Mouse (Mus musculus) megakaryocyte, embryonic 14.5 days (primary cell): Measurements from ENCODE around the gene Uts2b.

ENCODE experiments used
- FLI1 ChIP-seq: IDR thresholded peaks from 2 replicates; pipeline ENCODE4 v1.6.1; 2012; ENCODE audit warnings: low read length, inconsistent platforms, mixed read lengths
- GATA1 ChIP-seq: IDR thresholded peaks from 3 replicates; pipeline ENCODE4 v1.6.1; 2012; ENCODE audit warnings: mixed read lengths, low read length, inconsistent platforms, borderline replicate concordance

DNA sequence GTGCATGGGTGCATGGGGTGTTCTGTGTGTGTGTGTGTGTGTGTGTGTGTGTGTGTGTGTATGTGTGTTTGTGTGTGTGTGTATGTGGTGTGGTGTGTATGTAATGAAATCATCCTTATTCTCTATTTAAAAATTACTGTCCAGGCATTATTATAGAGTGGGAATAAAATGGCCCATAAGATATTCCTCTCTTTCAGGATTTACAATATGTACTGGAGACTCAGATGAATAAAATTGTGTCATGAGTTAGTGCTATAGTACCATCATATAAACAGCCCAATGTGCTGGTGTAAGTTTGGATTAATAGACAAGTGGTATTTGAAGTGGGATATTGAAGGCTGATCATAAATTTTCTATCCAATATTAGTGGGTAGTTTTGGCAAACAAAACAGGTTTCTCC, 34.1 kb upstream of the Uts2b start:
- TF ChIP-seq GATA1 (no peak), FLI1 (no peak)
